Mouse (Mus musculus): ENCODE data around the gene Dbn1. TPM values are rescaled to one million over a fixed set of nuclear protein-coding genes. Genes with fewer than 3 reads are reported as not detected.

Gene Dbn1
- 0.60 and 2.3 TPM in 2 replicates for total RNA-seq (2017)

DNA sequence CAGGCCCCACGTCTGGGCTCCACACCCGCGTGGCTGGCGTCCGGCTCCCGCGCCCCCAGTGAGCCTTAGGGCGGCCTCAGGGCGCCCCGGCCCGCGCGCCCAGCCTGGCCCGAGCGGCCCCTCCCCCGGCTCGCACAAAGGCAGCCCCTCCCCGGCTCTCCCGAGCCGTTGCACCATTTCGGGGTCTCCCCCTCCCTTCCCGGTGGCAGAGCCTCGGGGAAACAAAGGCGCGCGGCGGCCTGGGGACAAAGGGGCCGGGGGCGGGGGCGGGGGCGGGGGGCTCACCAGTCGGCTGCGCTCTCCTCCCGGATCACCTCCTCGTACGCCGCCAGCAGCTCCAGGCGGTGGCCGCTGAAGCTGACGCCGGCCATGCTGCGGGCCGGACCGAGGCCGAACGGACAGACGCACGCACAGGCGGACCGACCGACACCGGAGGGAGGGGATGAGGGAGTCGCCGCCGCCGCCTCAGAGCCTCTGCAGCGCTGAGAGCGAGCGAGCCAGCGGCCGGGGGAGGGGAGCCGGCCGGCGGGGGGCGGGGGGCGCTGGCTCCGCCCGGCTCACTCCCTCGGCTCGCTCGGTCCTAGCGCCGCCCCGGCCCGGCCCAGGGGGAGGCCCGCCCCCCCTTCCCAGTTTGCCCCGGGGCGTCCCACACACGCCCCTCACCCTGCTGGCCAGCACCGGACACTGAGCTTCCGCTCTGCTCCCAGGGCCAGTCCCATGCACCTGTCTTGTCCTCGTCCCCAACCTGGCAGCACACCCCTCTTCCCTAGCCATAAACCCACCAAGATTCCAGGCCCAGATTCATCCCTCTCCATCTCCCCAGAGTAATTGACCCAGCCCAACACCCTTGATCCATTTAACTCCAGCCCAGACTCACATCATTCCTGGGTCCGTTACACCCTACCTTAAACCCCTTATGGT lies at the start of gene Dbn1:
Gene Dbn1, minus strand, starts transcription at position 534 of the 921 bp plus-strand sequence.
- ATAC-seq (replicated peaks in 1 of 2; ENCODE audit: insufficient read depth in 1 of 2, low FRiP score in 2 of 2, low TSS enrichment in 1 of 2, low read depth in 1 of 2, poor library complexity in 2 of 2, severe bottlenecking in 2 of 2): no peak

DNA sequence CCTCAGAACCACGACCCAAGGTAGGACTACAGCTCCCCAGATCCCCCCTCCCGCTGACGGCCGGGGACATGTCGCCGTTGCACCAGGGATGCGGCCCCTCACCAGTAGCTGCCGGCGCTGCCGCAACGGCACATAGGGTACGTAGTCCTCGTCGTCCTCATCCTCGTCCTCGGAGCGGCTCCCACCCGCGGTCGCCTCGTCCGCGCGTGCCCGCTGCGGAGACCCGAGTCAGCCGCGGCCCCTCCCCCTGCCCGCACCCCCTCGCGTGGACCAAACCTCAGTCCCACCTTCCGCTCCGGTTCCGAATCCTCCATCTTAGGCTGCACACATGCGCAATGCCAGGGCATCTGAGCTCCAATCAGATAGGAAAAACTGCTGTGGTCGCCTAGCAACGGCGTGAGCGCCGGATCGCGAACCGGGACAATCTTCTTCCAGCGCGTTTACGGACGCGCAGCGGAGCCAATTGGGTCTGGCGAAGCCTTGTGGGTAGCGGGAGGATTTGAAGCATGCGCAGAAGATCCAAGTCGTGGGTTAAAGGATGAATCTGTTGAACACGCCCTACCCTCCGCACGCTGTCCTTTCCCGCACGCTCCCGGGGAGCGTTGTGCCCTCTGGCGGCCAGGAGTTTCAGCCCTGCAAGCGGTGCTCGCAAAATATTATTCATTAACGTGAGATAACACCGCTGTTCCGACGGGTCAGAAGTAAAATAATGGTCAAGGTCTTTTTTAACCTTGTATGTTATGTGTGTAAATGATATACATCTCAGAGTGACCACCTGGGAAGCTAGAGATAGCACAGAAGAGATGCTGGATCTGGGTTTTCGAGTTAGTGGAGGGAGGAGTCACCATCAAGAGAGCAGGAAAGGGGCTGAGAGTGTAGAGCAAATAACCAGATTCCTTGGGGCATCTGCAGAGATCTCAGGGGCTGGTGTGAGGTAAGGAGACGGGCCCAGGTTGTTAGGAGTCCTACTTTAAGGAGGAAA lies 48.6 kb upstream of the Dbn1 start, which contains the start of gene Ddx41:
Gene Ddx41, minus strand, starts transcription at position 465 of the 982 bp plus-strand sequence.
- peak; percentile 93 to 98 for ATAC-seq (replicated peaks in 1 of 2; ENCODE audit: insufficient read depth in 1 of 2, low FRiP score in 2 of 2, low TSS enrichment in 1 of 2, low read depth in 1 of 2, poor library complexity in 2 of 2, severe bottlenecking in 2 of 2)

GRCm38 (mm10) chr13:55535796-55536193 lies 47.9 kb upstream of the Dbn1 start:
- no peak for ATAC-seq (replicated peaks in 1 of 2; ENCODE audit: insufficient read depth in 1 of 2, low FRiP score in 2 of 2, low TSS enrichment in 1 of 2, low read depth in 1 of 2, poor library complexity in 2 of 2, severe bottlenecking in 2 of 2)

DNA sequence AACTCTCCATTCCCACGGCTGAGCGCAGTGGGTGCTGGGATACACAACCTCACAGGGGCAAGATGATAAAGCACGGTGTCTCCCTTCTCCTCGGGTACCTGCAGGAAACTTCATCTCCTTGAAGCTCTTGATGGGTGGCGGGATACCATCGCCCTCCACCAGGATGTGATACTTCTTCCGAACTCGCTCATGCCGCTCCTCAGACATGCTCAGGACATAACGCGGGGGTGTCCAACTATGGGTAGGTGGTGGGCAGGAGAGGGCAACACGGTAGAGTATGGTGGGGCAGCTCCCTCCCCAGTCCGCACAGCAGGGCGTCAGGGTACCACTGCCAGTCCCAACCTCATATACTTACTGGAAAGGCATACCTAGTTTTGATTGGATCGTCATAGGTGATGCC lies 47.3 kb upstream of the Dbn1 start:
- ATAC-seq (replicated peaks in 1 of 2; ENCODE audit: insufficient read depth in 1 of 2, low FRiP score in 2 of 2, low TSS enrichment in 1 of 2, low read depth in 1 of 2, poor library complexity in 2 of 2, severe bottlenecking in 2 of 2): no peak

DNA sequence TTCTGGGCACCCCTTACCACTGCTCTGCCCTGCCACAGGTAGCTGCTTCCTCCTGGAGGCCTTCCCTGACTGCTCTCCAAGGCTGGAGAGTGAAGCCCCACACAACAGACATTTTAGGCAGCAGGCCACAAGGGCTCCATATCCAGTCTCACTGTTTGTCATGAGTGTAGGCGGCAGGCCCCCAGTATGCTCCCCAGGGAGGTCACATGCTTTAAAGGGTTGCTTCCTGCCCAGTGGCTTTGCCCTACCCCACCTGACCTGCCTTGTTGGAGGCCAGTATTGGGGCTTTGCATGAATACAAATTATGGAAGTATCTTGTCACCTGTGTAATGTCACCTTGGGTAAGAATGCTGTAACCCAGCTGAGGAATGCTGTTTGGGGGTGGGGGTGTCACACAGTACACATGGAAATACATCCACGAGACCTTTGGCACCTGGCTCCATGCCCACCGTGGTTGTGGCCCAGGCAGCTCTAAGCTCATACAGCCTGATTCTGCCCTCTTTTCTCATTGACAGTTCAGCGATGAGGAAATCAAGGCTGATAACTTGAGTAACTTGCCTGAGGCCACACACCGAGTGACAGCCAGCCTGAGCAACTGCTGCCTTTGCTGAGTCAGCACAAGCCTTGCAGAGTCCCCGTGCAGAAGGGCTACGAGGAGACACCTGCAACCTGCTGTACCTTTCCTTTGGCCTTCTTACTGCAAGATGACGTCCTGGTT lies 41.4 kb upstream of the Dbn1 start, which contains the start of gene Dok3:
Gene Dok3, minus strand, starts transcription at position 99 of the 718 bp plus-strand sequence.
- ATAC-seq (replicated peaks in 1 of 2; ENCODE audit: insufficient read depth in 1 of 2, low FRiP score in 2 of 2, low TSS enrichment in 1 of 2, low read depth in 1 of 2, poor library complexity in 2 of 2, severe bottlenecking in 2 of 2): peak in 1 of 2 experiments; percentile 23; a peak in 1 of 4 replicates

DNA sequence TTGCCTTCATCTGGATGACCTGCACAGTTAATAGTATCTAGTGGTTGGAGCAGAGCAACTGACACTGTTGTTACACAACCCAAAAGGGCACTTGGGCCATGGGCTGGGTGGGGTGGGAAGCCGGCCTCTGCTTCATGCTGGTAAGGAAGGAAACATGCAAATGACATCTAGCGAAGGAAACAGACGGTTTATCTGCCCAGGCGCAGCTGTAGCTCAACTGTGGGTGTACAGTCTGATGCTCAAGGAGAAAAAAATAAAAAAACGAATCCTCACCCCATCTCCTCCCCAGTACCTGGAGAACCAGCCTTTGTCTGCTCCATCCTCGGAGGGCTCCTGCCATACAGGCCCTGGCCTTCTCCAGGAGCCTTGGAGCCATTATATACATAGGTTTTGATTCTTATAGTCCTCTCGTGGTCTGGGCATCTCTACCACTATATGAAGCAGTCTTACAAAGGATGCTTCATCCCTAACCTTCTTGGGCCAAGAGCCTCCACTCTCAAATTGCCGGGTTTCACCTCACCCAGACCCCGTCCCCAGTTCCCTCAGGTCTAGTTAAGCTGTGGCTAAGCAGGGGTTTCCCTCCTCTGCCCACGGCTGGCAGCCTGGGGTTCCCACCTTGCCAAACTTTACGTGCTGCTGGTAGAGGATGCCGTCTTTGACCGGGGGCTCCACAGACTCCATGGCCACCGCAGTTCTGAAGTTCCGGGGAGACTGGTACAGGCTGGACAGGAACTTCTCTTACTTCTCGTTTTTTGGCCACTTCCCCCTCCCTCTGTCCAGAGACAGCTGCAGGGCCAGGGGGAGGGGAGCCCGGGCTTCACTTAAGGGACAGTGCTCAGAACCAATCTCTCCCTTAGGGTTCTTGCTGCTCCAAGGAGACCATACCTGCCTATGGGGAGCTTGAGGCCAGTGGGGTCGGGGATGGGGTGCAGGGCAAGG lies 40.2 kb upstream of the Dbn1 start:
- peak; percentile 38 to 41; a peak in 3 of 4 replicates for ATAC-seq (replicated peaks in 1 of 2; ENCODE audit: insufficient read depth in 1 of 2, low FRiP score in 2 of 2, low TSS enrichment in 1 of 2, low read depth in 1 of 2, poor library complexity in 2 of 2, severe bottlenecking in 2 of 2)

DNA sequence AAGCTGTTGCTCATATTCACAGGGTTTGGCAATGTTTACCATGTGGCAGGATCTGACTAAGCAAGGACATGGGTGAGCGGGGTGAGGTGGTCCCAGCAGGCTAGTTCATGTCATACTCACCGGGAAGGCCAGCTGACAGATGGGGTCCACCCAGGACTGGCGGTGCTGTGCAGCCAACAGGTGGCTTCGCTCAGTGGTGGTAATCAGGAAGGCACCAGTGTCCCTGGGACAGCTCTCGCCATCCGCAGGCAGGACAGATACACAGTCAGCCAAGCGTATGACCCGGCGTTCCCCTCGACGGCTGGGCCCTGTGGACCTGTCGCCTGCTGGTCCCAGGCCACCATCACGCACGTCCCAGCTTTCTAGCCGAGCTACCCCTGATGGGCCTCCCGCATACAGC lies 39.3 kb upstream of the Dbn1 start:
- no peak for ATAC-seq (replicated peaks in 1 of 2; ENCODE audit: insufficient read depth in 1 of 2, low FRiP score in 2 of 2, low TSS enrichment in 1 of 2, low read depth in 1 of 2, poor library complexity in 2 of 2, severe bottlenecking in 2 of 2)

- ATAC-seq (replicated peaks in 1 of 2; ENCODE audit: insufficient read depth in 1 of 2, low FRiP score in 2 of 2, low TSS enrichment in 1 of 2, low read depth in 1 of 2, poor library complexity in 2 of 2, severe bottlenecking in 2 of 2): peak; percentile 44 to 53
Observed at GRCm38 (mm10) chr13:55525733-55526553, 38.0 kb upstream of the Dbn1 start.

- ATAC-seq (replicated peaks in 1 of 2; ENCODE audit: insufficient read depth in 1 of 2, low FRiP score in 2 of 2, low TSS enrichment in 1 of 2, low read depth in 1 of 2, poor library complexity in 2 of 2, severe bottlenecking in 2 of 2): no peak
Observed at GRCm38 (mm10) chr13:55523951-55524600, 36.2 kb upstream of the Dbn1 start.

DNA sequence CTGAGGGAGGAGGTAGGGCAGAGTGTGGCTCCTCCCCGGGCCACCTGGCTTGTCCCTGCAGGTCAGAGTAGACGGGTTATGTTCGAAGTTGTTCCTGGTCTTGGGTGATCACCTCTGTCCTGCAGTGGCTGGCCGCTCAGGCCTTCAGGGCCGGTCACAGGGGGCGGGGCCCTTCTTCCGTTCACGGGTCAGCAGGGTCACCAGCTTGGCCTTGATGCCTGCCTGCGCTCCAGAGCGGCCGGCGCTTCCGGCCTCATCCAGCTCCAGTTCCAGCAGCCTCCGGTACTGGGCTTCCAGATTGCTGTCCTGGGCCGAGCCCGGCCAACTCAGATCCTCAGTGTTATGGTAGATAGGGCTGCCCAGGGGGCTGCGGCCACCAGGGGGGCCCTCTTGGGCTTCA lies 35.4 kb upstream of the Dbn1 start:
- ATAC-seq (replicated peaks in 1 of 2; ENCODE audit: insufficient read depth in 1 of 2, low FRiP score in 2 of 2, low TSS enrichment in 1 of 2, low read depth in 1 of 2, poor library complexity in 2 of 2, severe bottlenecking in 2 of 2): no peak

DNA sequence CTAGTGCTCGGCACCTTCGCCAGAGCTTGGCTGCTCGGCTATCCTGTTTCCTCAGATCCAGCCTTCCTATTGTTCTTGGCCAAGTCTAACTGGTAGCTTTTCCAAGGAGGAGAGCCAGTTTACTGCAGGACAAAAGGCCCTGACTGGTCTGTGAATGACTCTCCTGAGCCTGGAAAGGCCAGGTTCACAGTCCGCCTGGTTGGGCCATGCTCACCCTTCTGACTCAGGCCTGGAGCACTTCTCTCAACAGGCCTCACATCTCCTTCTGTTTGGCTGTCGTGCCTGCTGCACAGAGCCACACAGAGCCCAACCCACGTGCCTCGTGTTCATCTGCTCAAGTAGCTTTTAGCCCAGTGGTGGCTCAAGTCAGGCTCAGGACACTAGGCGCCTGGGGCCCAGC lies 34.8 kb upstream of the Dbn1 start:
- no peak for ATAC-seq (replicated peaks in 1 of 2; ENCODE audit: insufficient read depth in 1 of 2, low FRiP score in 2 of 2, low TSS enrichment in 1 of 2, low read depth in 1 of 2, poor library complexity in 2 of 2, severe bottlenecking in 2 of 2)

- peak in 1 of 2 experiments; percentile 17; a peak in 1 of 4 replicates for ATAC-seq (replicated peaks in 1 of 2; ENCODE audit: insufficient read depth in 1 of 2, low FRiP score in 2 of 2, low TSS enrichment in 1 of 2, low read depth in 1 of 2, poor library complexity in 2 of 2, severe bottlenecking in 2 of 2)
Observed at GRCm38 (mm10) chr13:55519606-55520005, 31.7 kb upstream of the Dbn1 start.

DNA sequence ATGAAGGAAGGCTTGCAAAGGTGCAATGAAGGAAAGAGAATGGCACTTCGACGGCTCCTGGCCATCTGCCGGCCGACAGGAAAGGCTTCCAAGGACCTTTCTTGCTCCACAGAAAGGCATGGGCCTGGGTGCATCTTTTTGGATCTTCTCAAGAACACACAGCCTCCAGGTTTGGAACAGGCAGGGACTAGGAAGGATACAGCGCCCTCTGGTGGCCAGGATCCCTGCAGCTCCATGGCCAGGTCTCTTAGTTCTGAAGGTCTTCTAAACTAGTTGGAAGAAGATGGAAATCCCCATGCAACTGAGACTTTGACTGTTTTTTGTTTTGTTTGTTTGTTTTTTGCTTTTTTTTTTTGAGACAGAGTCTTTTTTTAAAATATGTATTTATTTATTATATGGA lies 29.0 kb upstream of the Dbn1 start:
- peak; percentile 34 to 43; a peak in 1 of 4 replicates for ATAC-seq (replicated peaks in 1 of 2; ENCODE audit: insufficient read depth in 1 of 2, low FRiP score in 2 of 2, low TSS enrichment in 1 of 2, low read depth in 1 of 2, poor library complexity in 2 of 2, severe bottlenecking in 2 of 2)

GRCm38 (mm10) chr13:55513828-55514227 lies 25.9 kb upstream of the Dbn1 start:
- no peak for ATAC-seq (replicated peaks in 1 of 2; ENCODE audit: insufficient read depth in 1 of 2, low FRiP score in 2 of 2, low TSS enrichment in 1 of 2, low read depth in 1 of 2, poor library complexity in 2 of 2, severe bottlenecking in 2 of 2)

All from hematopoietic stem cell, adult 5-6 weeks (primary cell).